Mouse (Mus musculus): ENCODE data around the gene Atxn2.

- TF ChIP-seq FLI1 (IDR thresholded peaks at IDR 0.05; ENCODE audit: low read length) (no peak), GATA1 (IDR thresholded peaks at IDR 0.05; ENCODE audit: borderline replicate concordance, low read length) (no peak)
Observed at GRCm38 (mm10) chr5:121798447-121798846, 87.3 kb downstream of the Atxn2 start.
